Mouse (Mus musculus) ES-Bruce4 (cell line): Measurements from ENCODE around the gene Gm10972.
"Not testable (repeated sequence)": the region's sequence is repeated elsewhere in the genome, so short reads cannot be mapped to it uniquely, and the experiment has no call there.

Experiments used
- CTCF ChIP-seq: IDR thresholded peaks from one replicate; pipeline ENCODE4 v1.8.1; 2011; ENCODE audit warnings: low read depth, low read length
- EP300 ChIP-seq: IDR thresholded peaks from 2 replicates; pipeline ENCODE4 v1.6.1; 2011; ENCODE audit warnings: low read depth, low read length; ENCODE audit not compliant: insufficient read depth
- POLR2A ChIP-seq: IDR thresholded peaks from one replicate; pipeline ENCODE4 v1.8.1; 2011; ENCODE audit warnings: low read length; ENCODE audit not compliant: insufficient read depth

- TF ChIP-seq CTCF, POLR2A, EP300: not testable (repeated sequence)
Measured at GRCm38 (mm10) chr3:94685989-94686772, 43.3 kb downstream of the Gm10972 start.
